Mouse (Mus musculus) gastrocnemius, postnatal 25 days (tissue): ENCODE data around the gene Ets2. TPM values are rescaled to one million over a fixed set of nuclear protein-coding genes. Genes with fewer than 3 reads are reported as not detected.
A peak's percentile ranks its signal among the peaks of the same experiment; 100 is the strongest.

Experiments used
- DNase-seq: peaks from one replicate; pipeline ENCODE4 v3.0.0; 2022
- total RNA-seq, 2 experiments: library from RNA; stranded (reverse); gene quantifications; 1 replicate in 1 of 2; 2 replicates in 1 of 2; pipeline ENCODE4 v1.2.3; 2021

Gene Ets2
- total RNA-seq, 2 experiments from 2014 or later = 25.4 to 29.2 TPM

- DNase-seq = peak; percentile 65
Measured at GRCm38 (mm10) chr16:95769066-95769995, 67.5 kb downstream of the Ets2 start.

GRCm38 (mm10) chr16:95769996-95770334 is 68.1 kb downstream of the Ets2 start:
- DNase-seq = no peak

DNA sequence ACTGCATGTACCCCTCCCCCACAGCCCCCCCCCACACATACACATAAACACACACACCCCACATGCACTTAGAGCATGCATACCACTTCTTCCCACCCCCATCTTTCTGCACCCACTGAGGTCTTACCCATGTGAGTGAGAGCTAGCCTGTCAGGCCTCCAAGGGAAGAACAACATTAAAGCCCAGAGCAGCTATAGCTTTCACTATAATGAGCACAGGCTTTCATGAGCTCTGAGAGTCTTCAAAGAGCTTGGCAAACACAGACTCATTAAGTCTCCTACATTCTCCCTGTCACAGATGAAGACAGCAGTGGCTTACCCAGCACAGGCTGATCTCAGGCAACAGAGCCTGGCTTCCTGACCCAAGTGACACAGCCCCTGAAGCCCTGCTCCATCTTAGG is 68.5 kb downstream of the Ets2 start:
- DNase-seq = no peak

Other genes starting within 250 kb of the Ets2 start
- gene Erg, start 115.5 kb upstream of the Ets2 start, total RNA-seq = 10 to 100 TPM in 1 of 2 experiments, 1 to 10 TPM in 1; 9.8 to 12.3 TPM